Mouse (Mus musculus) MEL (cell line): Measurements from ENCODE around the gene Itpr2. TPM values are rescaled to one million over a fixed set of nuclear protein-coding genes. Genes with fewer than 3 reads are reported as not detected.

Source experiments
- DNase-seq: peaks from one replicate; pipeline ENCODE4 v3.0.0; 2011; ENCODE audit warnings: low read depth, low spot score
- H3K27ac ChIP-seq: 2 replicates; pipeline ENCODE4 v1.5.1; 2012; ENCODE audit warnings: low read depth, mild to moderate bottlenecking, control low read depth, low read length, moderate library complexity; ENCODE audit not compliant: control insufficient read depth
- H3K27me3 ChIP-seq, 2 experiments: fragments of 150-350 bp in 1 of 2; sonication (generic) in 1 of 2; 2 replicates each; pipeline ENCODE4 v1.6.1; 2012; ENCODE audit warnings: low read length in 2 of 2, mild to moderate bottlenecking in 2 of 2, improper control_type of control experiment in 1 of 2, moderate library complexity in 1 of 2; ENCODE audit not compliant: insufficient read depth in 2 of 2, control insufficient read depth in 1 of 2
- H3K36me3 ChIP-seq, 2 experiments: 2 replicates each; pipeline ENCODE4 v1.6.1; 2012 to 2014; ENCODE audit warnings: low read length in 2 of 2, improper control_type of control experiment in 1 of 2, inconsistent platforms in 1 of 2, mild to moderate bottlenecking in 1 of 2; ENCODE audit not compliant: insufficient read depth in 2 of 2, control insufficient read depth in 1 of 2
- H3K4me1 ChIP-seq, 2 experiments: fragments of 150-350 bp in 1 of 2; sonication (generic) in 1 of 2; 2 replicates each; pipeline ENCODE4 v1.6.1; 2012; ENCODE audit warnings: low read length in 2 of 2, improper control_type of control experiment in 1 of 2, mild to moderate bottlenecking in 1 of 2; ENCODE audit not compliant: insufficient read depth in 2 of 2, control insufficient read depth in 1 of 2
- H3K4me3 ChIP-seq, 2 experiments: fragments of 150-350 bp in 1 of 2; sonication (generic) in 1 of 2; 2 replicates each; pipeline ENCODE4 v1.5.1; 2012; ENCODE audit warnings: low read depth in 2 of 2, low read length in 2 of 2, mild to moderate bottlenecking in 2 of 2, moderate library complexity in 2 of 2, control low read depth in 1 of 2, improper control_type of control experiment in 1 of 2; ENCODE audit not compliant: control insufficient read depth in 1 of 2, insufficient read depth in 1 of 2
- H3K79me2 ChIP-seq: 2 replicates; pipeline ENCODE4 v1.6.1; 2012; ENCODE audit warnings: mild to moderate bottlenecking, low read length, moderate library complexity; ENCODE audit not compliant: control insufficient read depth, poor library complexity, insufficient read depth
- H3K9ac ChIP-seq: 2 replicates; pipeline ENCODE4 v1.6.1; 2012; ENCODE audit warnings: low read depth, mild to moderate bottlenecking, control low read depth, low read length, moderate library complexity; ENCODE audit not compliant: control insufficient read depth, poor library complexity, severe bottlenecking
- H3K9me3 ChIP-seq: fragments of 150-350 bp; sonication (generic); replicated peaks from 2 replicates; pipeline ENCODE4 v1.6.1; 2012; ENCODE audit warnings: mild to moderate bottlenecking, low read length, improper control_type of control experiment, moderate library complexity; ENCODE audit not compliant: insufficient read depth
- BHLHE40 ChIP-seq: IDR thresholded peaks from 2 replicates; pipeline ENCODE4 v1.6.1; 2012; ENCODE audit warnings: low read depth, mild to moderate bottlenecking, inconsistent platforms, low read length, improper control_type of control experiment, borderline replicate concordance
- E2F4 ChIP-seq: IDR thresholded peaks from 2 replicates; pipeline ENCODE4 v1.6.1; 2011; ENCODE audit warnings: low read depth, low read length, improper control_type of control experiment, borderline replicate concordance
- ETS1 ChIP-seq: IDR thresholded peaks from 2 replicates; pipeline ENCODE4 v1.6.1; 2012; ENCODE audit warnings: low read depth, mild to moderate bottlenecking, inconsistent platforms, low read length, improper control_type of control experiment, moderate library complexity
- HCFC1 ChIP-seq: IDR thresholded peaks from 2 replicates; pipeline ENCODE4 v1.6.1; 2012; ENCODE audit warnings: low read depth, mild to moderate bottlenecking, inconsistent platforms, low read length, improper control_type of control experiment, moderate library complexity
- JUND ChIP-seq: IDR thresholded peaks from 2 replicates; pipeline ENCODE4 v1.6.1; 2011; ENCODE audit warnings: low read depth, mild to moderate bottlenecking, improper control_type of control experiment, low read length
- MAX ChIP-seq: IDR thresholded peaks from 2 replicates; pipeline ENCODE4 v1.6.1; 2011; ENCODE audit warnings: low read length, improper control_type of control experiment
- MAZ ChIP-seq: IDR thresholded peaks from 2 replicates; pipeline ENCODE4 v1.6.1; 2012; ENCODE audit warnings: low read depth, mild to moderate bottlenecking, inconsistent platforms, low read length, improper control_type of control experiment
- MEF2A ChIP-seq: IDR thresholded peaks from 2 replicates; pipeline ENCODE4 v1.6.1; 2014; ENCODE audit warnings: low read depth, mild to moderate bottlenecking, inconsistent platforms, low read length, improper control_type of control experiment; ENCODE audit not compliant: poor library complexity, insufficient replicate concordance, severe bottlenecking; ENCODE audit errors: extremely low read depth
- MXI1 ChIP-seq: IDR thresholded peaks from 2 replicates; pipeline ENCODE4 v1.6.1; 2011; ENCODE audit warnings: mild to moderate bottlenecking, low read depth, low read length, improper control_type of control experiment
- MYB ChIP-seq: IDR thresholded peaks from 2 replicates; pipeline ENCODE4 v1.6.1; 2011; ENCODE audit warnings: mild to moderate bottlenecking, low read depth, low read length, improper control_type of control experiment
- NELFE ChIP-seq: IDR thresholded peaks from 2 replicates; pipeline ENCODE4 v1.6.1; 2011; ENCODE audit warnings: low read depth, low read length, improper control_type of control experiment
- NRF1 ChIP-seq: IDR thresholded peaks from 2 replicates; pipeline ENCODE4 v1.6.1; 2014; ENCODE audit warnings: low read depth, mild to moderate bottlenecking, inconsistent platforms, low read length, improper control_type of control experiment, moderate library complexity; ENCODE audit not compliant: poor library complexity, insufficient read depth, severe bottlenecking
- POLR2A ChIP-seq, 2 experiments: IDR thresholded peaks; 2 replicates each; pipeline ENCODE4 v1.6.1; 2011 to 2012; ENCODE audit warnings: low read length in 2 of 2, mild to moderate bottlenecking in 2 of 2, control low read depth in 1 of 2, improper control_type of control experiment in 1 of 2, low read depth in 1 of 2, moderate library complexity in 1 of 2; ENCODE audit not compliant: control insufficient read depth in 1 of 2, insufficient read depth in 1 of 2, poor library complexity in 1 of 2
- POLR2AphosphoS2 ChIP-seq: IDR thresholded peaks from 2 replicates; pipeline ENCODE4 v1.6.1; 2011; ENCODE audit warnings: low read length, improper control_type of control experiment
- POLR2AphosphoS5 ChIP-seq: IDR thresholded peaks from 2 replicates; pipeline ENCODE4 v1.6.1; 2012; ENCODE audit warnings: low read depth, borderline replicate concordance, mild to moderate bottlenecking, inconsistent platforms, low read length, moderate library complexity, mixed read lengths
- RAD21 ChIP-seq: IDR thresholded peaks from 2 replicates; pipeline ENCODE4 v1.6.1; 2011; ENCODE audit warnings: mild to moderate bottlenecking, low read depth, low read length, improper control_type of control experiment
- SIN3A ChIP-seq: IDR thresholded peaks from 2 replicates; pipeline ENCODE4 v1.6.1; 2012; ENCODE audit warnings: low read length, improper control_type of control experiment, inconsistent platforms
- TCF12 ChIP-seq: IDR thresholded peaks from 2 replicates; pipeline ENCODE4 v1.6.1; 2014; ENCODE audit warnings: low read depth, mild to moderate bottlenecking, inconsistent platforms, low read length, improper control_type of control experiment, moderate library complexity
- UBTF ChIP-seq: IDR thresholded peaks from 2 replicates; pipeline ENCODE4 v1.6.1; 2012; ENCODE audit warnings: low read depth, mild to moderate bottlenecking, inconsistent platforms, low read length, improper control_type of control experiment, moderate library complexity, borderline replicate concordance; ENCODE audit not compliant: insufficient read depth
- USF1 ChIP-seq: IDR thresholded peaks from 2 replicates; pipeline ENCODE4 v1.6.1; 2014; ENCODE audit warnings: low read depth, mild to moderate bottlenecking, inconsistent platforms, low read length, improper control_type of control experiment, moderate library complexity
- ZKSCAN1 ChIP-seq: IDR thresholded peaks from 2 replicates; pipeline ENCODE4 v1.6.1; 2012; ENCODE audit warnings: low read depth, mild to moderate bottlenecking, inconsistent platforms, low read length, improper control_type of control experiment, moderate library complexity
- ZNF384 ChIP-seq: IDR thresholded peaks from 2 replicates; pipeline ENCODE4 v1.6.1; 2012; ENCODE audit warnings: low read depth, mild to moderate bottlenecking, inconsistent platforms, low read length, improper control_type of control experiment
- polyA plus RNA-seq, 2 experiments: library from polyadenylated mRNA; stranded (reverse) in 1 of 2; unstranded in 1 of 2; fragments of >175 nt in 1 of 2; fragments of >200 nt in 1 of 2; gene quantifications; 2 replicates each; pipeline versions ENCODE4 v1.2.1 to v1.2.4; 2012; ENCODE audit warnings: low replicate concordance in 2 of 2, low read depth in 1 of 2; ENCODE audit not compliant: insufficient read length in 2 of 2, insufficient read depth in 1 of 2, missing spikeins in 1 of 2
- total RNA-seq: library from RNA; depleted of rRNA; stranded (reverse); fragments of 300-350 nt; gene quantifications from 2 replicates; pipeline ENCODE4 v1.2.3, GENCODE M21; 2012

Itpr2 gene
- total and polyA plus RNA-seq, 3 experiments = 1.5 to 3.0 TPM; not detected in 1

GRCm38 (mm10) chr6:146208983-146209382 lies 293.0 kb downstream of the Itpr2 start:
- H3K36me3 ChIP-seq = no peaks in the 10 kb centered on the region
- TF ChIP-seq POLR2AphosphoS2 = no peak
- no peak for TF ChIP-seq UBTF
- no peak for TF ChIP-seq RAD21
- TF ChIP-seq BHLHE40 = no peak
- no peak for TF ChIP-seq MAZ
- TF ChIP-seq NELFE = no peak
- TF ChIP-seq E2F4 = no peak
- no peak for TF ChIP-seq SIN3A
- TF ChIP-seq POLR2AphosphoS5 = no peak
- no peak for TF ChIP-seq MEF2A
- no peak for TF ChIP-seq USF1
- TF ChIP-seq MXI1 = no peak
- TF ChIP-seq ZNF384 = no peak
- TF ChIP-seq ETS1 = no peak
- no peak for TF ChIP-seq HCFC1
- TF ChIP-seq MYB = no peak
- H3K9me3 ChIP-seq = no peaks in the 10 kb centered on the region
- H3K79me2 ChIP-seq = no peaks in the 10 kb centered on the region
- H3K27ac ChIP-seq = no peak overlapping the region
- 0 out of 4 replicates have a peak, but pooled peaks cover 0 to 4% of the 10 kb centered on the region in 2 experiments for H3K4me1 ChIP-seq
- no peak overlapping the region for H3K4me3 ChIP-seq
- H3K9ac ChIP-seq = no peak overlapping the region
- H3K27me3 ChIP-seq = no peaks in the 10 kb centered on the region
- DNase-seq = no peak

- H3K27me3 ChIP-seq = no peaks in the 10 kb centered on the region
- H3K79me2 ChIP-seq = no peaks in the 10 kb centered on the region
- no peaks in the 10 kb centered on the region for H3K36me3 ChIP-seq
- no peak overlapping the region for H3K4me3 ChIP-seq
- no peaks in the 10 kb centered on the region for H3K9me3 ChIP-seq
- 0 out of 4 replicates have a peak, but pooled peaks cover 0 to 4% of the 10 kb centered on the region in 2 experiments for H3K4me1 ChIP-seq
- no peak for TF ChIP-seq MYB
- no peak for TF ChIP-seq MAX
- TF ChIP-seq UBTF = no peak
- TF ChIP-seq TCF12 = no peak
- no peak for TF ChIP-seq ZKSCAN1
- TF ChIP-seq JUND = no peak
- TF ChIP-seq POLR2A (IDR thresholded peaks at IDR 0.05; ENCODE audit: control insufficient read depth in 1 of 2, insufficient read depth in 1 of 2, low read depth in 1 of 2, low read length in 2 of 2, poor library complexity in 1 of 2) = no peak
- no peak for TF ChIP-seq ETS1
- TF ChIP-seq SIN3A = no peak
- no peak for TF ChIP-seq NELFE
- no peak for TF ChIP-seq MXI1
- no peak for TF ChIP-seq NRF1
- DNase-seq = no peak
- H3K9ac ChIP-seq = no peak overlapping the region
- H3K27ac ChIP-seq = no peak overlapping the region
Observed at GRCm38 (mm10) chr6:146207204-146207959, 294.6 kb downstream of the Itpr2 start.
